Mouse (Mus musculus): ENCODE measurements around the gene Gm21987. TPM values are rescaled to one million over a fixed set of nuclear protein-coding genes. Genes with fewer than 3 reads are reported as not detected.

The Gm21987 gene
- total RNA-seq, 1 experiment = not detected

DNA sequence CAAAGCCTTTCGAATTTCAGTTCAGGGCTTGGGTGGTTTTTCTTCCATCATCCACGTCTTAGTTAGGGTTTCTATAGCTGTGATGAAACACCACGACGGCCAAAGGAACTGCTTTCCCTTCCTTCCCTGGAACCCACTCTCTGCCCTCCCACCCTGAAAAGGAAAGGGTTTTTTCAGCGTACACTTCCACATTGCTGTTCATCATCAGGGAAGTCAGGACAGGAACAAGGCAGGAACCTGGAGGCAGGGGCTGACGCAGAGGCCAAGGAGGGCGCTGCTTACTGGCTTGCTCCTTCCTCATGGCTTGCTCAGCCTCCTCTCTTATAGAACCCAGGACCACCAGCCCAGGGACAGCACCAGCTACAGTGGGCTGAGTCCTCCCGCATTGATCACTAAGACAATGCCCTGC is 30.0 kb downstream of the Gm21987 start:
- no peak for DNase-seq (ENCODE audit: low read depth, low spot score)
- H3K9ac ChIP-seq (ENCODE audit: insufficient read depth, low read depth, low read length, poor library complexity, severe bottlenecking) = no peak overlapping the region
- no peaks in the 10 kb centered on the region for H3K36me3 ChIP-seq (ENCODE audit: control insufficient read depth, insufficient read depth, low read length, poor library complexity, severe bottlenecking)
- no peak overlapping the region for H3K27ac ChIP-seq (ENCODE audit: insufficient read depth, low read depth, low read length, poor library complexity, severe bottlenecking)
- peaks cover 2 to 6% of the 10 kb centered on the region in 2 experiments; a peak in 2 of 4 replicates for H3K4me1 ChIP-seq (ENCODE audit: control insufficient read depth in 2 of 2, insufficient read depth in 2 of 2, low read length in 2 of 2, poor library complexity in 1 of 2)
- no peaks in the 10 kb centered on the region for H3K9me3 ChIP-seq (ENCODE audit: control insufficient read depth, insufficient read depth, low read depth, low read length)
- TF ChIP-seq HCFC1 (IDR thresholded peaks at IDR 0.05; ENCODE audit: borderline replicate concordance, insufficient read depth, low read length) (no peak), MAFK (IDR thresholded peaks at IDR 0.05; ENCODE audit: insufficient read depth, low read depth, low read length) (no peak), ZNF384 (IDR thresholded peaks at IDR 0.05; ENCODE audit: low read depth, low read length) (no peak), ZC3H11A (IDR thresholded peaks at IDR 0.05; ENCODE audit: borderline replicate concordance, low read depth, low read length) (no peak), CHD2 (IDR thresholded peaks at IDR 0.05; ENCODE audit: low read depth, low read length) (no peak)
- H3K4me3 ChIP-seq (ENCODE audit: insufficient read depth in 1 of 2, low read depth in 1 of 2, low read length in 2 of 2, poor library complexity in 1 of 2, severe bottlenecking in 1 of 2) = no peak overlapping the region
- in situ Hi-C loops (cut with MboI; ENCODE audit: low sequenced_read_pairs in 2 of 2, unreplicated experiment in 2 of 2) = no loop called here

DNA sequence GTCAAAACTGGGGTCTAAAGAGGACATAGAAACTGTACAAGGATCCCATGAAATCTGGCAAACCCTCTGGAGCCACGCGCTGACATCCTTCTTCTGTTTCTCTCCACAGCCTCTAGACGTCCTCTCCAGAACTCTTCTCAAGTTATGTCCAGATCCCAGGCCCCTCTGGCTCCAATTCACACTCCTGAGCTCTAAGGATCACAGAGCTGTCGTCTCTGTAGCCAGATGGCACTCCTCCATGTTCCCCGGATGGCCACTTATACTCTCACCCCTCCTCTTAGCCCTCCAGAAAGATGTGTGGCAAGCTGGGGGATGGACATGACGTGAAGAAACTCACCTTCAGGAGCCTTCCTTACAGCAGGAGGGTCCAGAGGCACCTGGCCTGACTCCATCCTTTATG is 30.7 kb downstream of the Gm21987 start:
- H3K9me3 ChIP-seq (ENCODE audit: control insufficient read depth, insufficient read depth, low read depth, low read length) = no peaks in the 10 kb centered on the region
- no peak overlapping the region for H3K4me3 ChIP-seq (ENCODE audit: insufficient read depth in 1 of 2, low read depth in 1 of 2, low read length in 2 of 2, poor library complexity in 1 of 2, severe bottlenecking in 1 of 2)
- H3K36me3 ChIP-seq (ENCODE audit: control insufficient read depth, insufficient read depth, low read length, poor library complexity, severe bottlenecking) = no peaks in the 10 kb centered on the region
- H3K4me1 ChIP-seq (ENCODE audit: control insufficient read depth in 2 of 2, insufficient read depth in 2 of 2, low read length in 2 of 2, poor library complexity in 1 of 2) = peaks cover 2 to 6% of the 10 kb centered on the region in 2 experiments; a peak in 2 of 4 replicates
- no peak for TF ChIP-seq MAFK (IDR thresholded peaks at IDR 0.05; ENCODE audit: insufficient read depth, low read depth, low read length)
- TF ChIP-seq ZNF384 (IDR thresholded peaks at IDR 0.05; ENCODE audit: low read depth, low read length) = no peak
- H3K9ac ChIP-seq (ENCODE audit: insufficient read depth, low read depth, low read length, poor library complexity, severe bottlenecking) = no peak overlapping the region
- no peak for DNase-seq (ENCODE audit: low read depth, low spot score)
- in situ Hi-C loops (cut with MboI; ENCODE audit: low sequenced_read_pairs in 2 of 2, unreplicated experiment in 2 of 2) = no loop called here
- H3K27ac ChIP-seq (ENCODE audit: insufficient read depth, low read depth, low read length, poor library complexity, severe bottlenecking) = no peak overlapping the region

GRCm38 (mm10) chr16:38378591-38378990 is 31.8 kb downstream of the Gm21987 start:
- H3K4me1 ChIP-seq (ENCODE audit: control insufficient read depth in 2 of 2, insufficient read depth in 2 of 2, low read length in 2 of 2, poor library complexity in 1 of 2) = peaks cover 1 to 3% of the 10 kb centered on the region in 2 experiments; a peak in 2 of 4 replicates
- no peak for DNase-seq (ENCODE audit: low read depth, low spot score)
- H3K27ac ChIP-seq (ENCODE audit: insufficient read depth, low read depth, low read length, poor library complexity, severe bottlenecking) = no peak overlapping the region
- TF ChIP-seq CHD2 (IDR thresholded peaks at IDR 0.05; ENCODE audit: low read depth, low read length) = no peak
- no peak for TF ChIP-seq HCFC1 (IDR thresholded peaks at IDR 0.05; ENCODE audit: borderline replicate concordance, insufficient read depth, low read length)
- no peak for TF ChIP-seq ZC3H11A (IDR thresholded peaks at IDR 0.05; ENCODE audit: borderline replicate concordance, low read depth, low read length)
- TF ChIP-seq MAFK (IDR thresholded peaks at IDR 0.05; ENCODE audit: insufficient read depth, low read depth, low read length) = no peak
- TF ChIP-seq ZNF384 (IDR thresholded peaks at IDR 0.05; ENCODE audit: low read depth, low read length) = no peak
- H3K9ac ChIP-seq (ENCODE audit: insufficient read depth, low read depth, low read length, poor library complexity, severe bottlenecking) = no peak overlapping the region
- H3K4me3 ChIP-seq (ENCODE audit: insufficient read depth in 1 of 2, low read depth in 1 of 2, low read length in 2 of 2, poor library complexity in 1 of 2, severe bottlenecking in 1 of 2) = no peak overlapping the region
- no peaks in the 10 kb centered on the region for H3K36me3 ChIP-seq (ENCODE audit: control insufficient read depth, insufficient read depth, low read length, poor library complexity, severe bottlenecking)
- in situ Hi-C loops (cut with MboI; ENCODE audit: low sequenced_read_pairs in 2 of 2, unreplicated experiment in 2 of 2) = no loop called here
- no peaks in the 10 kb centered on the region for H3K9me3 ChIP-seq (ENCODE audit: control insufficient read depth, insufficient read depth, low read depth, low read length)

GRCm38 (mm10) chr16:38379088-38379487 is 32.2 kb downstream of the Gm21987 start:
- no peaks in the 10 kb centered on the region; a peak in 1 of 4 replicates for H3K4me1 ChIP-seq (ENCODE audit: control insufficient read depth in 2 of 2, insufficient read depth in 2 of 2, low read length in 2 of 2, poor library complexity in 1 of 2)
- no peaks in the 10 kb centered on the region for H3K36me3 ChIP-seq (ENCODE audit: control insufficient read depth, insufficient read depth, low read length, poor library complexity, severe bottlenecking)
- no peak overlapping the region for H3K27ac ChIP-seq (ENCODE audit: insufficient read depth, low read depth, low read length, poor library complexity, severe bottlenecking)
- DNase-seq (ENCODE audit: low read depth, low spot score) = no peak
- H3K4me3 ChIP-seq (ENCODE audit: insufficient read depth in 1 of 2, low read depth in 1 of 2, low read length in 2 of 2, poor library complexity in 1 of 2, severe bottlenecking in 1 of 2) = no peak overlapping the region
- no peaks in the 10 kb centered on the region for H3K9me3 ChIP-seq (ENCODE audit: control insufficient read depth, insufficient read depth, low read depth, low read length)
- TF ChIP-seq HCFC1 (IDR thresholded peaks at IDR 0.05; ENCODE audit: borderline replicate concordance, insufficient read depth, low read length) = no peak
- TF ChIP-seq ZNF384 (IDR thresholded peaks at IDR 0.05; ENCODE audit: low read depth, low read length) = no peak
- no peak for TF ChIP-seq MAFK (IDR thresholded peaks at IDR 0.05; ENCODE audit: insufficient read depth, low read depth, low read length)
- no peak for TF ChIP-seq CHD2 (IDR thresholded peaks at IDR 0.05; ENCODE audit: low read depth, low read length)
- TF ChIP-seq ZC3H11A (IDR thresholded peaks at IDR 0.05; ENCODE audit: borderline replicate concordance, low read depth, low read length) = no peak
- no peak overlapping the region for H3K9ac ChIP-seq (ENCODE audit: insufficient read depth, low read depth, low read length, poor library complexity, severe bottlenecking)
- in situ Hi-C loops (cut with MboI; ENCODE audit: low sequenced_read_pairs in 2 of 2, unreplicated experiment in 2 of 2) = no loop called here

- no peaks in the 10 kb centered on the region for H3K9me3 ChIP-seq (ENCODE audit: control insufficient read depth, insufficient read depth, low read depth, low read length)
- H3K27ac ChIP-seq (ENCODE audit: insufficient read depth, low read depth, low read length, poor library complexity, severe bottlenecking) = no peak overlapping the region
- TF ChIP-seq ZNF384 (IDR thresholded peaks at IDR 0.05; ENCODE audit: low read depth, low read length) (no peak), HCFC1 (IDR thresholded peaks at IDR 0.05; ENCODE audit: borderline replicate concordance, insufficient read depth, low read length) (no peak), CHD2 (IDR thresholded peaks at IDR 0.05; ENCODE audit: low read depth, low read length) (no peak), MAFK (IDR thresholded peaks at IDR 0.05; ENCODE audit: insufficient read depth, low read depth, low read length) (no peak), ZC3H11A (IDR thresholded peaks at IDR 0.05; ENCODE audit: borderline replicate concordance, low read depth, low read length) (no peak)
- H3K9ac ChIP-seq (ENCODE audit: insufficient read depth, low read depth, low read length, poor library complexity, severe bottlenecking) = no peak overlapping the region
- in situ Hi-C loops (cut with MboI; ENCODE audit: low sequenced_read_pairs in 2 of 2, unreplicated experiment in 2 of 2) = no loop called here
- no peaks in the 10 kb centered on the region for H3K36me3 ChIP-seq (ENCODE audit: control insufficient read depth, insufficient read depth, low read length, poor library complexity, severe bottlenecking)
- no peaks in the 10 kb centered on the region; a peak in 1 of 4 replicates for H3K4me1 ChIP-seq (ENCODE audit: control insufficient read depth in 2 of 2, insufficient read depth in 2 of 2, low read length in 2 of 2, poor library complexity in 1 of 2)
- no peak for DNase-seq (ENCODE audit: low read depth, low spot score)
- H3K4me3 ChIP-seq (ENCODE audit: insufficient read depth in 1 of 2, low read depth in 1 of 2, low read length in 2 of 2, poor library complexity in 1 of 2, severe bottlenecking in 1 of 2) = no peak overlapping the region
These were observed 32.7 kb downstream of the Gm21987 start for GRCm38 (mm10) chr16:38379493-38379892.

Data from ES-E14 (cell line).